Comparison of ENCODE assay signal across 26 mouse cellular contexts in the genomic region with DNA sequence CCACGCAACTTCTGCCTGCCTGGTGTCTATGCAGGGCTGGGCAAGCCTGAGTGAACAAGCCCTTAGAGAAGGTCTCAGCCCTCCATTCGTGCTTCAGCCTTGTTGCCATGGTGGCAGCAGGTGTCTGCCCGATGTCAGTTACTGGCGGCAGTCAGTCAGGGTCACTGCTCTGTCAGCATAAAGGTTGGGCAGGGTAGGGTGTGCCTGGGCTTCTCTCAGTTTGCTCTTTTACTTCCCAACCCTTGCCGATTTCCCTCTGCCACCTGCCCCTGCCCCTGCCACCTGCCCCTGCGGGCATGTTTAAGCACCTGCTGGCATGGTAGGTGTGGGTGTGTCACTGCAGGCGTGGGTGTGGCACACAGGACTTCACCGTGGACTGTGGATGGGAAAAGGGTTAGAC.
A peak's percentile ranks its signal among the peaks of the same experiment; 100 is the strongest.
DNase-seq lines count a peak whose midpoint lies in the region; ATAC-seq and TF ChIP-seq lines count a peak whose summit lies in the region.
"Had no signal": no experiment of that assay in that cellular context is flagged by ENCODE, and none has a peak within 500 bp of the region (broad histone marks: within the 10 kb centered on the region; RNA-seq: fewer than 3 reads in every experiment).

No protein-coding gene starts in this region.

- WGBS in intestine, embryonic 16.5 days: 78% methylated on average over 8 of the region's 8 CpGs
- WGBS in olfactory bulb, adult 2 months: 80% methylated on average over 8 of the region's 8 CpGs

- H3K9me3 ChIP-seq in E14TG2a.4 (ENCODE audit: low read length): no peaks in the 10 kb centered on the region
- no peaks in the 10 kb centered on the region for H3K9me3 ChIP-seq in intestine, embryonic 16.5 days (ENCODE audit: control insufficient read depth, low read length)
- H3K9me3 ChIP-seq: forebrain, embryonic 12.5 days; hindbrain, embryonic 13.5 days; limb, embryonic 12.5 days; liver, embryonic 15.5 days; lung, embryonic 15.5 days; midbrain, embryonic 12.5 days had no signal

- no peak for TF ChIP-seq CTCF in layer of hippocampus, adult 2 months (conservative IDR thresholded peaks at IDR 0.05)
- no peak for TF ChIP-seq CTCF in E14TG2a.4 (conservative IDR thresholded peaks at IDR 0.05; ENCODE audit: low read length)
- TF ChIP-seq CTCF in olfactory bulb, adult 2 months (IDR thresholded peaks at IDR 0.05; ENCODE audit: insufficient read depth, low read depth, low read length): no peak

- peaks cover 94% of the 10 kb centered on the region for H3K4me1 ChIP-seq in E14TG2a.4 (replicated peaks; ENCODE audit: low read depth, low read length)
- no peaks in the 10 kb centered on the region for H3K4me1 ChIP-seq in intestine, embryonic 16.5 days (ENCODE audit: control insufficient read depth, insufficient read depth, low read length)
- H3K4me1 ChIP-seq in olfactory bulb, adult 2 months (ENCODE audit: control insufficient read depth, insufficient read depth, low read length): peaks cover 49% of the 10 kb centered on the region
- H3K4me1 ChIP-seq: limb, embryonic 12.5 days; liver, embryonic 15.5 days; midbrain, embryonic 12.5 days had no signal

- TF ChIP-seq POLR2A in olfactory bulb, adult 2 months (IDR thresholded peaks at IDR 0.05; ENCODE audit: insufficient read depth, low read depth, low read length): no peak

- DNase-seq in layer of hippocampus, adult 2 months (ENCODE audit: low spot score in 2 of 2): no peak
- no peak for DNase-seq in layer of hippocampus, postnatal 25 days (ENCODE audit: extremely low spot score in 1 of 2, low spot score in 1 of 2)
- DNase-seq: adrenal gland, postnatal 25 days; cerebellum, adult 2 months; cerebellum, postnatal 14 days; forebrain, postnatal 0 days; heart, postnatal 14 days; kidney, adult 8-10 months; retina, postnatal 1 day; right cerebral cortex, postnatal 14 days; thymus, postnatal 36 days had no signal

- H3K4me3 ChIP-seq in layer of hippocampus, adult 2 months: no peak overlapping the region
- H3K4me3 ChIP-seq in E14TG2a.4 (replicated peaks; ENCODE audit: low read length): 0 out of 2 replicates have a peak overlapping the region, but pooled peaks have one; percentile 13
- no peak overlapping the region for H3K4me3 ChIP-seq in intestine, embryonic 16.5 days (ENCODE audit: low read length)
- H3K4me3 ChIP-seq in olfactory bulb, adult 2 months (ENCODE audit: insufficient read depth, low read depth, low read length): no peak overlapping the region
- H3K4me3 ChIP-seq: forebrain, embryonic 12.5 days; hindbrain, embryonic 13.5 days; left cerebral cortex, adult 2 months; limb, embryonic 12.5 days; liver, embryonic 15.5 days; lung, embryonic 15.5 days; midbrain, embryonic 12.5 days had no signal

- peak; percentile 55; the same call in 1 of the 2 replicates for ATAC-seq in intestine, embryonic 16.5 days
- no peak for ATAC-seq in erythroblast, adult 5-6 weeks (replicated peaks; ENCODE audit: low FRiP score, poor library complexity, severe bottlenecking)
- ATAC-seq in cerebellum, adult (ENCODE audit: insufficient number of reproducible peaks, low FRiP score, low TSS enrichment): no peak
- ATAC-seq: CD4-positive, CD25-positive, alpha-beta regulatory T cell, adult 4 months; forebrain, postnatal 0 days; inflammation-experienced regulatory T-cells, adult 6 months had no signal

- H3K27me3 ChIP-seq in E14TG2a.4 (ENCODE audit: insufficient read depth, low read length): no peaks in the 10 kb centered on the region
- no peaks in the 10 kb centered on the region for H3K27me3 ChIP-seq in intestine, embryonic 16.5 days (replicated peaks; ENCODE audit: control insufficient read depth, insufficient read depth, low read length)
- H3K27me3 ChIP-seq: forebrain, embryonic 12.5 days; hindbrain, embryonic 13.5 days; limb, embryonic 12.5 days; liver, embryonic 15.5 days; lung, embryonic 15.5 days; midbrain, embryonic 12.5 days had no signal

- peak overlapping the region; percentile 73 for H3K27ac ChIP-seq in layer of hippocampus, adult 2 months
- H3K27ac ChIP-seq in intestine, embryonic 16.5 days (ENCODE audit: low read length): no peak overlapping the region
- H3K27ac ChIP-seq in olfactory bulb, adult 2 months (ENCODE audit: insufficient read depth, low read depth, low read length): peak overlapping the region; percentile 70; the same call in 1 of the 2 replicates
- H3K27ac ChIP-seq: forebrain, embryonic 12.5 days; kidney, postnatal 0 days; left cerebral cortex, adult 2 months; limb, embryonic 12.5 days; liver, embryonic 15.5 days; lung, embryonic 15.5 days had no signal

- no peak overlapping the region for H3K4me2 ChIP-seq in intestine, embryonic 16.5 days (ENCODE audit: low read depth, low read length)
- H3K4me2 ChIP-seq: forebrain, embryonic 12.5 days; hindbrain, embryonic 13.5 days; limb, embryonic 12.5 days; liver, embryonic 15.5 days; lung, embryonic 15.5 days; midbrain, embryonic 12.5 days had no signal

- no peak overlapping the region for H3K9ac ChIP-seq in intestine, embryonic 16.5 days (ENCODE audit: low read depth, low read length)
- H3K9ac ChIP-seq: forebrain, embryonic 12.5 days; forebrain, postnatal 0 days; hindbrain, embryonic 13.5 days; limb, embryonic 12.5 days; liver, embryonic 15.5 days; lung, embryonic 15.5 days; midbrain, embryonic 12.5 days had no signal

- H3K36me3 ChIP-seq in E14TG2a.4 (ENCODE audit: insufficient read depth, low read length): peaks cover 16% of the 10 kb centered on the region
- no peaks in the 10 kb centered on the region for H3K36me3 ChIP-seq in intestine, embryonic 16.5 days (ENCODE audit: control insufficient read depth, insufficient read depth, low read length)
